Mouse (Mus musculus): Measurements from ENCODE around the gene Slc17a2.

DNA sequence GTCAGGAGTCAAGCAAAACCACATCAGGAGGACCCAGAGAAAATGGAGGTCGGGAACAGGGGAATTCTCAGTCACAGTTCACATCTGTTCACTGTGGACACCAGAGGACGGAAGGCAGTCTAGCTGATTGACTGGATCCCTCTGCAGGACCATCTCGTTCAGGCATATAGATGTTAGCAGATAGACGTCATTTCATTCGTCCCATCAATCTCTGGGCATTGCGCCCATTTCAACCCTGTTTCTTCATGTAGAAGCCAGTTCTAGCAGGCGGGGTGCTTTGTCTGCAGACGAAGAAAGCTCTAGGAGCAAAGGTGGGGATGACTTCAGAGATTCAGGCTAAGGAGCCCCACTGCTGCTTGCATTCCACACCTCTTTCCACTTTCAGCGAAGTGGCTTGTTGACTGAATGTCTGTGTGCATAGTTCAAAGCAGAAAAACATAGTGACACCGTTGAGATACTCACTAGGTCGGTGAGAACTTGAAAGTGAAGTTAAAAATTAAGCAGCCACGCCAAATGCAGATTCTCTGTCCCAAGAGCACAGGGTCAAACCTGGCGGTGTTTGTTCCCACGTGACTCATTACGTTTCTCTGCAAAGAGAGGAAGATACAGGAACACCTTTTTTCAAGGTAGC lies at the start of gene Slc17a2:
- TF ChIP-seq POLR2A (IDR thresholded peaks at IDR 0.05; ENCODE audit: low read depth, low read length) (no peak), CTCF (IDR thresholded peaks at IDR 0.05; ENCODE audit: borderline replicate concordance, insufficient read depth, low read length) (no peak)
